Mouse (Mus musculus): ENCODE results near the gene Atg101.

DNA sequence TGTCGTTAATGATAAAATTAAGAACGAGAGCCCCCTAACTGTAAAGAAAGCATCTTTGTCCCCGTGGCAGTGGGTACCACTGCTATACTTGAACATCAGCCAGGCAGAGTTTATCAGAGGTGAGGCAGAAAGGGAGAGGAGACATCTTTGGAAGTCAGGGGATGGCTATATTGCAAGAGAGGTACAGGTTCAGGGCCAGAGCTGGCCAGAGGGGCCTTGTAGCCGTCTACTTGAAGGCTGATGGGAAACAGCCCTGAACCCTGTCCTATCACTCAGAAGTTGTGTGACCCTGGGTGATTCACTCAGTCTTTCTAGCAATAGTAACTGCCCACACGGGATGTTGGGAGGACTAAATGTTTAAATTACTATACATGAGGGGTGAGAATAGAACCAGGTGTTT, 37.1 kb downstream of the Atg101 start:
- TF ChIP-seq CTCF (IDR thresholded peaks at IDR 0.05; ENCODE audit: low read depth) (no peak), EP300 (IDR thresholded peaks at IDR 0.05; ENCODE audit: low read depth) (no peak)
